Mouse (Mus musculus) adrenal gland, postnatal 4 days (tissue): Measurements from ENCODE around the gene Tspan4. TPM values are rescaled to one million over a fixed set of nuclear protein-coding genes. Genes with fewer than 3 reads are reported as not detected.

Source experiments
- DNase-seq, 2 experiments: peaks; one replicate each; pipeline ENCODE4 v3.0.0; 2021 to 2022; ENCODE audit warnings: low spot score in 2 of 2, mixed read lengths in 2 of 2
- total RNA-seq, 2 experiments: library from RNA; stranded (reverse); gene quantifications; 2 replicates each; pipeline ENCODE4 v1.2.3; 2021

Tspan4 gene
- total RNA-seq, 2 experiments from 2014 or later = 77.9 to 79.6 TPM

DNA sequence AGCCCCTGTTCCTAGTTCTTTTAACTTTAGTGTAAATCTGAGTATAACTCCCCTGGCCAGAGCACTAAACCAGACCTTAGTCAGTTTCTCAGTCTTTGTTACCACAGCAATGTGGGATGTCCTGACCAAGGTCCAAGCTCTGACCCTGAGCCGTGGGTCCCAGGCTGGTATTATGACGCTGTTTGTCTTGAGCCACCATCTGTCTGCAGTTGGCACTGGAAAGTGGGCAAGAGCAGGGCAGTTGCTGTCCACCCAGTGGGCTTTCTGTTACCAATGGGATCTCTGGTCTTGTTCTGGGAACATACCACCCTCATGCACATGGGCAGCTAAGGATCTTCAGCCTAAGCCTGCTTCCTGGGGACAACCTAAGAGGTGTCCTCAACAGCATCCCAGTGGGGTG, 67.5 kb downstream of the Tspan4 start:
- DNase-seq = no peak

Other genes with a start within 250 kb of the Tspan4 start
- gene Phrf1, start 246.5 kb upstream of the Tspan4 start, total RNA-seq = 10 to 100 TPM; 77.1 to 91.9 TPM
- gene Irf7, start 208.8 kb upstream of the Tspan4 start, total RNA-seq = 1 to 10 TPM; 7.3 to 7.5 TPM
- gene Cdhr5, start 198.5 kb upstream of the Tspan4 start, total RNA-seq = 10 to 100 TPM in 1 of 2 experiments, 1 to 10 TPM in 1; 9.4 to 15.5 TPM
- gene Sct, start 196.1 kb upstream of the Tspan4 start, total RNA-seq = 10 to 100 TPM in 1 of 2 experiments, 1 to 10 TPM in 1; 9.0 to 12.9 TPM
- gene Drd4, start 183.2 kb upstream of the Tspan4 start, total RNA-seq = under 1 TPM; 0.34 to 0.36 TPM
- 10 to 100 TPM; 74.1 to 78.8 TPM for gene Deaf1, start 147.6 kb upstream of the Tspan4 start, total RNA-seq
- 10 to 100 TPM; 34.8 to 36.6 TPM for gene Tmem80, start 147.5 kb upstream of the Tspan4 start, total RNA-seq
- 10 to 100 TPM in 1 of 2 experiments, 1 to 10 TPM in 1; 3.1 to 15.7 TPM for gene Eps8l2, start 136.4 kb upstream of the Tspan4 start, total RNA-seq
- gene Taldo1, start 83.0 kb upstream of the Tspan4 start, total RNA-seq = 100 to 1,000 TPM; 251 to 277 TPM
- 10 to 100 TPM; 44.9 to 50.6 TPM for gene Gatd1, start 61.1 kb upstream of the Tspan4 start, total RNA-seq
- 1 to 10 TPM; 2.7 to 4.8 TPM for gene Cend1, start 45.7 kb upstream of the Tspan4 start, total RNA-seq
- 10 to 100 TPM; 46.9 to 60.3 TPM for gene Slc25a22, start 37.3 kb upstream of the Tspan4 start, total RNA-seq
- gene Pidd1, start 31.2 kb upstream of the Tspan4 start, total RNA-seq = 10 to 100 TPM in 1 of 2 experiments, 1 to 10 TPM in 1; 8.4 to 12.6 TPM
- gene Rplp2, start 27.9 kb upstream of the Tspan4 start, total RNA-seq = 1,000 to 10,000 TPM; 1,329 to 1,362 TPM
- 100 to 1,000 TPM; 173 to 205 TPM for gene Pnpla2, start 20.0 kb upstream of the Tspan4 start, total RNA-seq
- 10 to 100 TPM; 13.1 to 14.2 TPM for gene Cracr2b, start 14.1 kb upstream of the Tspan4 start, total RNA-seq
- 100 to 1,000 TPM; 209 to 215 TPM for gene Cd151, start 7.8 kb upstream of the Tspan4 start, total RNA-seq
- 10 to 100 TPM; 57.7 to 61.2 TPM for gene Polr2l, start 108 bp upstream of the Tspan4 start, total RNA-seq
- 10 to 100 TPM; 42.4 to 49.2 TPM for gene Chid1, start 64.6 kb downstream of the Tspan4 start, total RNA-seq
- 10 to 100 TPM; 75.6 to 81.5 TPM for gene Ap2a2, start 86.9 kb downstream of the Tspan4 start, total RNA-seq
- gene Muc6, start 180.1 kb downstream of the Tspan4 start, total RNA-seq = under 1 TPM; 0.08 to 0.14 TPM
- gene Muc2, start 215.1 kb downstream of the Tspan4 start, total RNA-seq = 1 to 10 TPM in 1 of 2 experiments, under 1 TPM in 1; 0.45 to 1.1 TPM